Mouse (Mus musculus) C2C12 (cell line): ENCODE results near the gene Rfc2. TPM values are rescaled to one million over a fixed set of nuclear protein-coding genes. Genes with fewer than 3 reads are reported as not detected.

Experiments
- H3K27me3 ChIP-seq: one replicate; pipeline ENCODE4 v1.6.1; 2011; ENCODE audit not compliant: control insufficient read depth, insufficient read depth, insufficient read length
- H3K36me3 ChIP-seq: one replicate; pipeline ENCODE4 v1.6.1; 2011; ENCODE audit not compliant: control insufficient read depth, insufficient read depth
- H3K4me3 ChIP-seq: one replicate; pipeline ENCODE4 v1.5.1; 2011; ENCODE audit warnings: mild to moderate bottlenecking, control low read depth; ENCODE audit not compliant: poor library complexity, insufficient read depth, severe bottlenecking
- H3K79me2 ChIP-seq: one replicate; pipeline ENCODE4 v1.6.1; 2011; ENCODE audit not compliant: control insufficient read depth, insufficient read depth
- H3K79me3 ChIP-seq: one replicate; pipeline ENCODE4 v1.6.1; 2011; ENCODE audit warnings: low read depth, control low read depth
- H3ac ChIP-seq: one replicate; pipeline ENCODE3; 2011; ENCODE audit warnings: low read depth; ENCODE audit not compliant: control insufficient read depth, insufficient read length
- CEBPB ChIP-seq: IDR thresholded peaks from one replicate; pipeline ENCODE4 v1.6.1; 2011; ENCODE audit warnings: low read depth, mild to moderate bottlenecking, control low read depth, moderate library complexity
- CTCF ChIP-seq: IDR thresholded peaks from one replicate; pipeline ENCODE4 v1.5.1; 2011; ENCODE audit not compliant: control insufficient read depth, insufficient read depth, insufficient read length
- FOSL1 ChIP-seq: IDR thresholded peaks from one replicate; pipeline ENCODE4 v1.8.0; 2011; ENCODE audit warnings: mild to moderate bottlenecking, low read length; ENCODE audit not compliant: poor library complexity, insufficient read depth, severe bottlenecking
- MAX ChIP-seq: IDR thresholded peaks from one replicate; pipeline ENCODE4 v1.6.1; 2011; ENCODE audit warnings: mild to moderate bottlenecking, control low read depth
- MYOD1 ChIP-seq: IDR thresholded peaks from one replicate; pipeline ENCODE4 v1.6.1; 2011; ENCODE audit warnings: low read depth; ENCODE audit not compliant: control insufficient read depth, insufficient read length
- MYOG ChIP-seq: IDR thresholded peaks from one replicate; pipeline ENCODE4 v1.6.1; 2011; ENCODE audit not compliant: control insufficient read depth, insufficient read length; ENCODE audit errors: extremely low read depth
- USF1 ChIP-seq: IDR thresholded peaks from one replicate; pipeline ENCODE4 v1.6.1; 2011; ENCODE audit warnings: low read depth, mild to moderate bottlenecking, control low read depth, moderate library complexity
- polyA plus RNA-seq: library from polyadenylated mRNA; unstranded; fragments of >200 nt; fragmentation: generic; extraction: Trizol; gene quantifications from one replicate; pipeline ENCODE4 v1.2.1, GENCODE M21; 2012; ENCODE audit warnings: missing spikeins

Gene Rfc2
- polyA plus RNA-seq, 1 experiment: 140 TPM

DNA sequence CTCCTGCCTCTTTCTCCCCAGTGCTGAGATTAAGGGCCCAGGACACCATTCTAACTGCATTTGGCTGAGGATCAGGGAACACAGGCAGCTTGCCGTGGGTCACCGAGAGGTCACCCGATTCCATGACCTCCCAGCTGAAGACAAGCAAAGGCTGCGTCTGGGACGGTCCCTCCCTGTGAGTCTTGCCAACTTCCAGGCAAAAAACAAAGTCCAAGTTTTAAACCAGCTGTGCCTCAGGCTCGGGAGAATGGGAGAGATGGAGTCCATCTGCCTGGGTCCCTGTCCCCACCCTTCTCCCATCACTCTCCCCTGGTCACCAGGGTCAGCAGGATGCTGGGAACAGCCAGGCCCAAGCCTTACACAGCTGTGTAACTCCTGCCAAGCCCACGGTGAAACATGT lies 39.5 kb upstream of the Rfc2 start:
- Histone ChIP-seq H3K79me3 (peaks cover 29% of the 10 kb centered on the region), H3ac (no peak overlapping the region), H3K36me3 (peaks cover 5% of the 10 kb centered on the region), H3K27me3 (no peaks in the 10 kb centered on the region), H3K79me2 (peaks cover 89% of the 10 kb centered on the region), H3K4me3 (no peak overlapping the region)
- no peak for TF ChIP-seq MAX
- TF ChIP-seq CTCF: no peak
- TF ChIP-seq USF1: no peak
- TF ChIP-seq FOSL1: no peak
- TF ChIP-seq MYOD1: no peak
- no peak for TF ChIP-seq MYOG
- TF ChIP-seq CEBPB: no peak

DNA sequence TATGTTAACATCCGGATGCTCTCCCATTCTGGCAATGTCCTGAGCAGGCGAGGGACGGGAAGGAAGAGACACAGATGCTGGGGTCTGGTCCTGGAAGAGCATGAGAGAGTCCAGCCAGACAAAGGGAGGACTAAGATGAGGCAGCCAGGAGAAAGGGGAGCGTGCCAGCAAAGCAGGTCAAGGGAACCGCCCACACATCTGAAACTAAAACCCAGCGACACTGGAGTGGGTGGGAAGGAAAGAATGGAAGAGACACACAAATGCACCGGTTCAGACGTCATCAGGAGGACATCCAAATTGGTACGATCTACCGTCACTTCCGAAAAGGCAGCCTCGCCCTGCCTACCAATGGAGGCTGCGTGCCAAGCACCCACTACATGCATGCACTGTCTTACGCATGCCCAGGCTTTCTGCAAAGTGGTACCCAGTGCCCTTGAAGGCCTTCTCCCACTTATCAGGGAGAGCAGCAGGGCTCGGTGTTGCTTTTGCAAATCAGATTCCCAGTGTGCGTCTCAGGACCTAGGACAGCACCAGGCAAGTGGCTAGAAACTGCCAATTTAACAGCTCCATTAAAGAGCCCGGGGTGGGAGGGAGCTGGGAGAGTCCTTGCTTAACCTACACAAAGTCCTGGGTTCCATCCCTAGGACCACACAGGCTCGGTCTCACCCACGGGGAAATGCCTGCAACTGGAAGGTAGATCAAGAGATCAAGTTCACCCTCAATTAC lies 36.5 kb upstream of the Rfc2 start:
- H3K36me3 ChIP-seq: no peaks in the 10 kb centered on the region
- no peak for TF ChIP-seq CTCF
- TF ChIP-seq MAX: no peak
- no peak for TF ChIP-seq FOSL1
- no peak for TF ChIP-seq MYOG
- no peak for TF ChIP-seq CEBPB
- no peak for TF ChIP-seq MYOD1
- no peak for TF ChIP-seq USF1
- H3K4me3 ChIP-seq: no peak overlapping the region
- H3ac ChIP-seq: no peak overlapping the region
- no peaks in the 10 kb centered on the region for H3K27me3 ChIP-seq
- peaks cover 26% of the 10 kb centered on the region for H3K79me3 ChIP-seq
- H3K79me2 ChIP-seq: peaks cover 95% of the 10 kb centered on the region

DNA sequence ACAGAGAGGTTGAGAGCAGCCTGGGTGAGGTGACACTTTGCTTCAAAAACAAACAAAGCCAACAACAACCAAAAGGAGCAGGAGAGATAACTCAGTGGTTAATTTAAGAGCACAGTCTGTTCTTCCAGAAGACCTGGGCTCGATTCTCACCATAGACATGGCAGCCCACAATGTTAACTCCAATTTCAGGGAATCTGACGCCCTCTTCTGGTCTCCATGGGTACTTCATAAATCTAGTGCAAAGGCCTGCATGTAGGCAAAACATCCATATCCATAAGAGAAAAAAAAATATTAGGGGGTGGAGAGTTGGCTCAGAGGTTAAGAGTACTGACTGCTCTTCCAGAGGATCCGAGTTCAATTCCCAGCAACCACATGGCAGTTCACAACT lies 35.9 kb upstream of the Rfc2 start:
- Histone ChIP-seq H3K27me3 (no peaks in the 10 kb centered on the region), H3K79me3 (peaks cover 27% of the 10 kb centered on the region), H3K36me3 (no peaks in the 10 kb centered on the region), H3ac (no peak overlapping the region), H3K79me2 (peaks cover 95% of the 10 kb centered on the region), H3K4me3 (no peak overlapping the region)
- TF ChIP-seq MYOD1: no peak
- no peak for TF ChIP-seq FOSL1
- no peak for TF ChIP-seq MYOG
- TF ChIP-seq CEBPB: no peak
- no peak for TF ChIP-seq CTCF
- TF ChIP-seq MAX: no peak
- TF ChIP-seq USF1: no peak

DNA sequence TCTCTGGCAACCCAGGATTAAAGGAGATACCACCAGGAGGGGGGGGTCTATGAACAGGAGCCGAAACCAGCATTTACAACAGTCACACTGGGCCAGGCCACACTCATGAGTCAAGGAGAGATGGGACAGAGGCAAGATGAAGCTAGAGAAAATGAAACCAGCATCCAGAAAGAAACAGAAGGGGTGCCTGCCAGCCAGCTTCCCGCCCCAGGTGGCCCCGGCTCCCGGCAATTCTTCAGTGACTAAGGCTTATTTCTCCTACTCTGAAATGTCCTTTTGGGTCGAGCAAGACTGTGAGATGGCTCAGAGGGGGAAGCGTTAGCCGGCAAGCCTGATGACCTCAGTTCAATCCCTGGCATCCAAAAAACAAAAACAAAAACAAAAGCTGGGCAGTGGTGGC lies 34.4 kb upstream of the Rfc2 start:
- H3K79me2 ChIP-seq: peaks cover 94% of the 10 kb centered on the region
- no peak overlapping the region for H3ac ChIP-seq
- TF ChIP-seq MYOG: no peak
- TF ChIP-seq FOSL1: no peak
- TF ChIP-seq MYOD1: no peak
- TF ChIP-seq CTCF: no peak
- no peak for TF ChIP-seq CEBPB
- no peak for TF ChIP-seq MAX
- TF ChIP-seq USF1: no peak
- peaks cover 30% of the 10 kb centered on the region for H3K79me3 ChIP-seq
- no peaks in the 10 kb centered on the region for H3K36me3 ChIP-seq
- no peak overlapping the region for H3K4me3 ChIP-seq
- no peaks in the 10 kb centered on the region for H3K27me3 ChIP-seq

DNA sequence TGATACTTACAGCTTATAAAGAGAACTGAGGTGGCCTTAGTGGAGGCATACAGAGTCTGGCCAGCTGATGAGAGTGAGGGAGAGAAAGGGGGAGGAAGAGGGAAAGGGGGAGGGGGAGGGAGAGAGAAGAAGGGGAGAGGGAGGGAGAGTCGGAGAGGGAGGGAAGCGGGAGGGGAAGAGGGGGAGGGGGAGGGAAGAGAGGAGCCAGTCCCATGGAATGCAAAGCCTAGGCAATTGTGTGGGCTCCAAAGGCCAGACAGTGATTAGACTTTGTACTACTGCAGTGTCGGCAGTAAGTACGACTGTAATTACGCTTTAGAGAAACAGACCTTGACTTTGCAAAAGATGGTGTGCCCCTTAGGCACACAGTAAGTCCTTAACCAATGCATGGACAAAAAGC lies 32.9 kb upstream of the Rfc2 start:
- H3K79me2 ChIP-seq: peaks cover 79% of the 10 kb centered on the region
- H3K79me3 ChIP-seq: peaks cover 29% of the 10 kb centered on the region
- H3K4me3 ChIP-seq: no peak overlapping the region
- no peak overlapping the region for H3ac ChIP-seq
- H3K27me3 ChIP-seq: no peaks in the 10 kb centered on the region
- H3K36me3 ChIP-seq: no peaks in the 10 kb centered on the region
- TF ChIP-seq MYOG (no peak), MAX (no peak), MYOD1 (no peak), USF1 (no peak), CEBPB (no peak), FOSL1 (no peak), CTCF (no peak)
